Mouse (Mus musculus): Measurements from ENCODE around the gene Gm9747. TPM values are rescaled to one million over a fixed set of nuclear protein-coding genes. Genes with fewer than 3 reads are reported as not detected.

Gm9747 gene
- polyA plus RNA-seq, 1 experiment from 2014 or later: 40.1 TPM

DNA sequence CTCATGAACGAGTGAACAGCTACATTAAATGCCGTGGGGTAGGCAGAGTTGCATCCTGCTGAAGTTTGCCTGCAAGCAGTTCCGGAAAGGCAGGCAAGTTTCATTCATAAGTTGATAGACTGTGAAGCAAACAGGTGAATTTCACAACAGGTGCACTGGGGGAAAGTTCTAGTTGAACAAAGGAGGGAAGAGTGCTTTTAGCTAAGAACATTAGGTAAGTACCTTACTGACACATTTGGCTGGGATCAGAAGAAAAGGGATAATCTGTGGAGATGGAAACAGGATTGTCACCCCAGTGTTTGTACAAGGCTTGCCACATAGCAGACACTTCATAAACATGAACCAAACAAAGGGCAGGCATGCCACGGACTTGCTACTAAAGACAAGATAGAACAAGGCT, 5.3 kb downstream of the Gm9747 start:
- Histone ChIP-seq H3K9me3 (ENCODE audit: control insufficient read depth, low read length) (no peaks in the 10 kb centered on the region), H3K27ac (replicated peaks in 1 of 2; ENCODE audit: control insufficient read depth in 1 of 2, insufficient read depth in 1 of 2, low read depth in 2 of 2, low read length in 2 of 2) (no peak overlapping the region), H3K27me3 (ENCODE audit: control insufficient read depth, insufficient read depth, low read length) (no peaks in the 10 kb centered on the region), H3K4me2 (ENCODE audit: low read length) (no peak overlapping the region), H3K36me3 (ENCODE audit: control insufficient read depth, insufficient read depth, low read length) (peaks cover 37% of the 10 kb centered on the region), H3K4me3 (ENCODE audit: control insufficient read depth in 1 of 2, insufficient read depth in 1 of 2, low read depth in 1 of 2, low read length in 2 of 2) (no peak overlapping the region), H3K4me1 (ENCODE audit: control insufficient read depth in 2 of 2, insufficient read depth in 2 of 2, low read length in 2 of 2) (peaks cover 10 to 34% of the 10 kb centered on the region in 2 experiments), H3K9ac (ENCODE audit: low read length) (no peak overlapping the region)
- ATAC-seq (ENCODE audit: insufficient number of reproducible peaks, insufficient read depth, low FRiP score, low read depth): no peak
- 71% methylated on average over 4 of the region's 4 CpGs for WGBS

DNA sequence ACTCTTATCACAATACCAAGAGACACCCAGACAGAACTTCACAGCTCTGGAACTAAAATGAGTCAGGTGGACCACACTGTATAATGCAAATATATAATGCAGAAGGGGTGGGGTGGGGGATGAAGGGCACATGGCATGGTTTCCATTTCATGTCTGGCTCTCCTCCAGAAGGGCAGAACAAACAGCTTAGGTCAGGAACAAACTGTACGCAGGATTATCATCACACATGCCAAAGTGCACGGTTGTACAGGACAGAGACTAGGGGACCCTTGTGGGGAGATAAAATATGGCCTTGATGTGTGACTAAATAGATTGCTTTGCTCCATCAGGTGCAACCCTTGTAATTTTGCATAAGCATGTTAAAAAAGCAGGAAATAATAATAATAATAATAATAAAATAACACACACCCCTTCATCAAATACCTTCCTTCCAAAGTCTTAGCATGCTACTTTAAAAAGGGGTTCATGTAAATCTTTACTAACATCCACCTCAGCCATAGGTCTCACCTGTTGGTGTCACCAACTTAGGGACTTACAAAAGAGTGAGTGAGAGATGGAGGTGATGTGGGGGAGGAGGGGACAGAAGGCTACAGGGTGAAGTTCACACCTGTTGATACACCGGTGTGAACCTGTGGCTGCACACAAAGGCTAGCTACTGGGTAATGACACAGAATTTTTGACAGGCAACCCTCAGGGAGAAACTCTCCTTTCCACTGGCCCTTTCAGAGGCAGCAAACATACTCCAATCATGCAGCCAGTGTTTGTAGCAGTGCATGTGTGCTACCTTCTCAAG, 6.7 kb downstream of the Gm9747 start:
- Histone ChIP-seq H3K9me3 (ENCODE audit: control insufficient read depth, low read length) (no peaks in the 10 kb centered on the region), H3K4me1 (ENCODE audit: control insufficient read depth in 2 of 2, insufficient read depth in 2 of 2, low read length in 2 of 2) (peaks cover 10 to 40% of the 10 kb centered on the region in 2 experiments), H3K9ac (ENCODE audit: low read length) (no peak overlapping the region), H3K4me2 (ENCODE audit: low read length) (no peak overlapping the region), H3K4me3 (ENCODE audit: control insufficient read depth in 1 of 2, insufficient read depth in 1 of 2, low read depth in 1 of 2, low read length in 2 of 2) (no peak overlapping the region), H3K36me3 (ENCODE audit: control insufficient read depth, insufficient read depth, low read length) (peaks cover 25% of the 10 kb centered on the region), H3K27me3 (ENCODE audit: control insufficient read depth, insufficient read depth, low read length) (no peaks in the 10 kb centered on the region), H3K27ac (replicated peaks in 1 of 2; ENCODE audit: control insufficient read depth in 1 of 2, insufficient read depth in 1 of 2, low read depth in 2 of 2, low read length in 2 of 2) (peak overlapping the region; percentile 30 to 44; a peak in 3 of 4 replicates)
- WGBS: 38% methylated on average over 3 of the region's 3 CpGs
- peak; percentile 56; the same call in 1 of the 2 replicates for ATAC-seq (ENCODE audit: insufficient number of reproducible peaks, insufficient read depth, low FRiP score, low read depth)

DNA sequence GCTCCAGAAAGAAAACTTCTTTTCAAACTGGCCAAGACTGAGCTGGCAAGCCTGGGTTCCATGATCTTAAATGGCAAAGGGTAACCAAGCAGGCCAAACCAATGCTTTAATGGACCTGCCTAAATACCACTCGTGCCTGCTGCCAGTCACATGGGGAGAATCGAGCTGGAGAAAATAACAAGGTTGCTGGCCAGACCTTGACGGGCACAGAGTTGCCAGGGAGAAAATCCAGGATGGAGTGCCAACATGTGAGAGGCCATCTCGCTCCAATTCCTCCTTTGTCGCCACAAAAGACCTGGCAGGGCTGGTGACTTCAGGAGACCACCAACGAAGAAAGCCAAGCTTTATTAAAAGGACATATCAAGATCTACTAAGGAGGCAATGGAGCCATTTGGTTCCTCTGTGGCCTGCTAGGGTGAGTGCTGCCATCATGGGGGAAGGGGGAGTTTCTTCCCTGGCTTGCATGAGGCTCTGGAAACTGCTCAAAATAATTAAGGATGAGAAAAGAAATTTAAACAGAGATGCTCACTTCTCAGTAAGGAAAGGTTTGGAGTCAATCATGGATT, 10.4 kb downstream of the Gm9747 start:
- no peak for ATAC-seq (ENCODE audit: insufficient number of reproducible peaks, insufficient read depth, low FRiP score, low read depth)
- Histone ChIP-seq H3K27me3 (ENCODE audit: control insufficient read depth, insufficient read depth, low read length) (no peaks in the 10 kb centered on the region), H3K27ac (replicated peaks in 1 of 2; ENCODE audit: control insufficient read depth in 1 of 2, insufficient read depth in 1 of 2, low read depth in 2 of 2, low read length in 2 of 2) (no peak overlapping the region), H3K4me1 (ENCODE audit: control insufficient read depth in 2 of 2, insufficient read depth in 2 of 2, low read length in 2 of 2) (peaks cover 15 to 49% of the 10 kb centered on the region in 2 experiments), H3K36me3 (ENCODE audit: control insufficient read depth, insufficient read depth, low read length) (no peaks in the 10 kb centered on the region), H3K9me3 (ENCODE audit: control insufficient read depth, low read length) (no peaks in the 10 kb centered on the region), H3K4me3 (ENCODE audit: control insufficient read depth in 1 of 2, insufficient read depth in 1 of 2, low read depth in 1 of 2, low read length in 2 of 2) (no peak overlapping the region), H3K4me2 (ENCODE audit: low read length) (no peak overlapping the region), H3K9ac (ENCODE audit: low read length) (no peak overlapping the region)
- WGBS: 79% methylated on average over 6 of the region's 6 CpGs

DNA sequence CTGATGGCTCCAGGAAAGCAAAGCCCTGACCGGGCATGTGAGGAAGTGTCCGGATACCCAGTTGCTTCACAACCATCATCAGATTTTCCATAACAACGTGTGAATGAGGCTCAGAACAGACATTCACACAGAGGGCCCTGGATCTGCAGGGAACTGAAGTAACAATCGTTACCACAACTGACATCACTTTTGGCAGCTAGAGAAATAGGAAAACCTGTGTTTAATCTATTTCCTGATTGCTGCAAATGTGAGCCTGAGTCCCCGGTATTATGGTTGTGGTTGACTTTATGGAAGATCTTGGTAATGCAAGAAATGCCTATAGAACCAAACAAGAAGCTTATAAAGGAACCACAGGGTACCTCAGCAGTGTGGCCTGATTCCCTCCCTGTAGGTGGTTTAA, 12.1 kb downstream of the Gm9747 start:
- Histone ChIP-seq H3K4me3 (ENCODE audit: control insufficient read depth in 1 of 2, insufficient read depth in 1 of 2, low read depth in 1 of 2, low read length in 2 of 2) (no peak overlapping the region), H3K4me2 (ENCODE audit: low read length) (no peak overlapping the region), H3K27ac (replicated peaks in 1 of 2; ENCODE audit: control insufficient read depth in 1 of 2, insufficient read depth in 1 of 2, low read depth in 2 of 2, low read length in 2 of 2) (no peak overlapping the region), H3K9ac (ENCODE audit: low read length) (no peak overlapping the region), H3K27me3 (ENCODE audit: control insufficient read depth, insufficient read depth, low read length) (no peaks in the 10 kb centered on the region), H3K9me3 (ENCODE audit: control insufficient read depth, low read length) (no peaks in the 10 kb centered on the region), H3K4me1 (ENCODE audit: control insufficient read depth in 2 of 2, insufficient read depth in 2 of 2, low read length in 2 of 2) (peaks cover 8 to 41% of the 10 kb centered on the region in 2 experiments), H3K36me3 (ENCODE audit: control insufficient read depth, insufficient read depth, low read length) (no peaks in the 10 kb centered on the region)
- ATAC-seq (ENCODE audit: insufficient number of reproducible peaks, insufficient read depth, low FRiP score, low read depth): no peak
- 50% methylated on average over 5 of the region's 5 CpGs for WGBS

DNA sequence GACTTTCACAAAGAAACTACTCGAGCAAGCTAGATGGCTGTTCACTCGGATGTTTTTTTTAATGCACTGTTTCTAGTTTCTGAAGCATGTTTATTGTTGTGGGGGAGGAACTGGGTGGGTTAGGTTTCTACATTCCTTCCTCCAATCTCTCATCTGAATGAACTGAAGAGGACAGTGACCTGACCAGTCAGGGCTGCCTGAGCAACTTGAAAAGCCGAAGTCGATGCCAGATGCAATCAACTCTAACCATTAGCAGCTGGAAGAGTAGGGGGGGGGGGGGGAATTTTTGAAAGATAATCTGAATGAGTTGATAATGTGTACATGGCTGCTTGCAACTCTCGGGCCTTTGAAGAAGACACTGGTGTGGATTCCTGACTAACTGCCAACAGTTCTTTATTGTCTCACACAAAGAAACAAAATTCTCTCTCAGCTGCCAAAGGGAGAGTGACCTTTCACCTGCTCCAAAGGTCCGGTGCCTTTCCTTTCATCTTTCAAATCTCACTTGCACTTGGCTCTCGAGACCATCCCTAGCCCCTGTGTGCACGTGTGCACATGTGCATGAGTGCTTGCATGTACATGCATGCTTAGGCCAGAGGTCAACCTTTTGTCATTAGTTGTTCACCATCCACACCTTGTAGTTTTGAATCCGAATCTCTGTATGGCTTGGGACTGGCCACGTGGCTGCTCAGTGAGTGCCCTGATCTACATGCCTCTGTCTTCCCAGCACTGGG, 14.5 kb downstream of the Gm9747 start:
- no peak overlapping the region for H3K9ac ChIP-seq (ENCODE audit: low read length)
- no peak overlapping the region for H3K4me3 ChIP-seq (ENCODE audit: control insufficient read depth in 1 of 2, insufficient read depth in 1 of 2, low read depth in 1 of 2, low read length in 2 of 2)
- no peak overlapping the region for H3K4me2 ChIP-seq (ENCODE audit: low read length)
- H3K27ac ChIP-seq (replicated peaks in 1 of 2; ENCODE audit: control insufficient read depth in 1 of 2, insufficient read depth in 1 of 2, low read depth in 2 of 2, low read length in 2 of 2): no peak overlapping the region
- peaks cover 5 to 27% of the 10 kb centered on the region in 2 experiments; a peak in 3 of 4 replicates for H3K4me1 ChIP-seq (ENCODE audit: control insufficient read depth in 2 of 2, insufficient read depth in 2 of 2, low read length in 2 of 2)
- no peaks in the 10 kb centered on the region for H3K9me3 ChIP-seq (ENCODE audit: control insufficient read depth, low read length)
- no peaks in the 10 kb centered on the region for H3K27me3 ChIP-seq (ENCODE audit: control insufficient read depth, insufficient read depth, low read length)
- no peak for ATAC-seq (ENCODE audit: insufficient number of reproducible peaks, insufficient read depth, low FRiP score, low read depth)
- H3K36me3 ChIP-seq (ENCODE audit: control insufficient read depth, insufficient read depth, low read length): 0 out of 2 replicates have a peak, but pooled peaks cover 3% of the 10 kb centered on the region
- 48% methylated on average over 10 of the region's 10 CpGs for whole genome bisulfite sequencing

DNA sequence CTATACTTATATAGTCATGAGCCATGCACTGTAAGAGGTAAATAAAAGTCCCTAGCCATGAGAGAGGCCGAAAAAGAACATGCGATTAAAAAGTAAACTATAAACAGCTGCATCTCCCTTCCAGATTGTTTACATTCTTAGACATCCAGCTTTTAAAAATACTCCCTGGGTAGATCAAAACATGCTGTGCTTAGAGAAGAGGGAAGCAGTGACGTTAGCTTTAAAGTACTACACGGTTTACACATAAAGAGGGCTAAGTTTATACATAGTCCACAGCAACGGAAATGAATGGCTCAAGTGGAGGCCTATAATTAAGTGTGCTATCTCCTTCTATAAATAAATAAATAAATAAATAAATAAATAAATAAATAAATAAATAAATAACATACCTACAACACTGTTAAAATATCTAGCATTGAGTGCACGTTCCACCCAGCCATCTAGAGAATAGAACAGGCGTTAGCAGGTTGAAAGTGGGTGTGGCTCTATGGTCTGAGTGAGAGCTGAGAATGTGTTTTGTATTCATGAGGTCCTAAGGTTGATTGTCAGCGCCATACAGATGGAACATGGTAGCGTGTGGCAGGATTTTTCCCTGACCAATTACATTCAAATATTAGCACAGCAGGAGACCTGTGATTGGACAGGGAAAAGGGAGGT, 21.0 kb downstream of the Gm9747 start:
- no peak for ATAC-seq (ENCODE audit: insufficient number of reproducible peaks, insufficient read depth, low FRiP score, low read depth)
- H3K4me1 ChIP-seq (ENCODE audit: control insufficient read depth in 2 of 2, insufficient read depth in 2 of 2, low read length in 2 of 2): peaks cover 5 to 29% of the 10 kb centered on the region in 2 experiments
- no peak overlapping the region for H3K27ac ChIP-seq (replicated peaks in 1 of 2; ENCODE audit: control insufficient read depth in 1 of 2, insufficient read depth in 1 of 2, low read depth in 2 of 2, low read length in 2 of 2)

DNA sequence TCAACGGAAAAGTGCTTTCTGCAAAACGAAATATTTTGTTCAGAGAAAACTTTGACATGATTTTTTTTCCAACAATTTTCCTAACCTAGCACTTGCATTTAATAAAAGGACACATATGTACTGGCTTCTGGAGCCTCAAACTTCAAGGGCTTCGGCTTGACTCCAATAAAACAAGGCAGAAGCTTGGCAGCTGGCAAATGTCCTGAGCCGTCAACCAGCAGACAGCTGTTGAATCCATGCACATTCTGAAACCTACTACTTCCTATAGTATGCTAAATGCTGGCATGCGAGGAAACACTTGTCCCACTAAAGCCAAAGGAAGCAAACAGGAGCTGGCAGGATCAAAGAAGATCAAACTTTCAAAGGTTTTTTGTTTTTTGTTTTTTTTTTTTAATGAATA, 24.5 kb downstream of the Gm9747 start:
- no peaks in the 10 kb centered on the region for H3K27me3 ChIP-seq (ENCODE audit: control insufficient read depth, insufficient read depth, low read length)
- peak overlapping the region in 1 of 2 experiments; percentile 16; a peak in 1 of 4 replicates for H3K27ac ChIP-seq (replicated peaks in 1 of 2; ENCODE audit: control insufficient read depth in 1 of 2, insufficient read depth in 1 of 2, low read depth in 2 of 2, low read length in 2 of 2)
- H3K4me2 ChIP-seq (ENCODE audit: low read length): no peak overlapping the region
- ATAC-seq (ENCODE audit: insufficient number of reproducible peaks, insufficient read depth, low FRiP score, low read depth): no peak
- H3K9me3 ChIP-seq (ENCODE audit: control insufficient read depth, low read length): no peaks in the 10 kb centered on the region
- no peak overlapping the region for H3K9ac ChIP-seq (ENCODE audit: low read length)
- no peak overlapping the region for H3K4me3 ChIP-seq (ENCODE audit: control insufficient read depth in 1 of 2, insufficient read depth in 1 of 2, low read depth in 1 of 2, low read length in 2 of 2)
- 34% methylated on average over 5 of the region's 5 CpGs for WGBS
- peaks cover 9 to 41% of the 10 kb centered on the region in 2 experiments for H3K4me1 ChIP-seq (ENCODE audit: control insufficient read depth in 2 of 2, insufficient read depth in 2 of 2, low read length in 2 of 2)
- 0 out of 2 replicates have a peak, but pooled peaks cover 1% of the 10 kb centered on the region for H3K36me3 ChIP-seq (ENCODE audit: control insufficient read depth, insufficient read depth, low read length)

More for the DNA sequence above, 21.0 kb downstream of the Gm9747 start:
- Histone ChIP-seq H3K36me3 (ENCODE audit: control insufficient read depth, insufficient read depth, low read length) (0 out of 2 replicates have a peak, but pooled peaks cover 3% of the 10 kb centered on the region), H3K4me3 (ENCODE audit: control insufficient read depth in 1 of 2, insufficient read depth in 1 of 2, low read depth in 1 of 2, low read length in 2 of 2) (no peak overlapping the region), H3K9me3 (ENCODE audit: control insufficient read depth, low read length) (no peaks in the 10 kb centered on the region), H3K4me2 (ENCODE audit: low read length) (no peak overlapping the region), H3K9ac (ENCODE audit: low read length) (no peak overlapping the region), H3K27me3 (ENCODE audit: control insufficient read depth, insufficient read depth, low read length) (no peaks in the 10 kb centered on the region)
- 65% methylated on average over 9 of the region's 9 CpGs for WGBS
